Mouse (Mus musculus) forebrain, embryonic 11.5 days (tissue): ENCODE results near the gene Elovl3. TPM values are rescaled to one million over a fixed set of nuclear protein-coding genes. Genes with fewer than 3 reads are reported as not detected.

Experiments used
- ATAC-seq: fragments of 200-750 bp; cut with Nextera tagmentation; replicated peaks from 2 replicates; pipeline ENCODE4 v1.8.0; 2017; ENCODE audit warnings: moderate TSS enrichment; ENCODE audit not compliant: low FRiP score
- DNase-seq: peaks from one replicate; pipeline ENCODE4 v3.0.0-alpha.2; 2017; ENCODE audit warnings: low spot score
- H3K27ac ChIP-seq: fragments of 300-500 bp; sonication (generic); 2 replicates; pipeline ENCODE4 v1.5.1; 2014; ENCODE audit warnings: low read depth, low read length
- H3K27me3 ChIP-seq: fragments of 300-500 bp; sonication (generic); 2 replicates; pipeline ENCODE4 v1.6.1; 2014; ENCODE audit warnings: mild to moderate bottlenecking, low read length, mixed read lengths; ENCODE audit not compliant: control insufficient read depth, insufficient read depth
- H3K36me3 ChIP-seq: fragments of 300-500 bp; sonication (generic); 2 replicates; pipeline ENCODE4 v1.6.1; 2014; ENCODE audit warnings: mild to moderate bottlenecking, low read length, moderate library complexity, mixed read lengths; ENCODE audit not compliant: control insufficient read depth, insufficient read depth
- H3K4me1 ChIP-seq: fragments of 300-500 bp; sonication (generic); replicated peaks from 2 replicates; pipeline ENCODE4 v1.6.1; 2014; ENCODE audit warnings: low read length, mixed read lengths; ENCODE audit not compliant: control insufficient read depth, insufficient read depth
- H3K4me2 ChIP-seq: fragments of 300-500 bp; sonication (generic); 2 replicates; pipeline ENCODE4 v1.6.1; 2014; ENCODE audit warnings: low read depth, mild to moderate bottlenecking, low read length, moderate library complexity, mixed read lengths; ENCODE audit not compliant: severe bottlenecking
- H3K4me3 ChIP-seq: fragments of 300-500 bp; sonication (generic); 2 replicates; pipeline ENCODE4 v1.5.1; 2014; ENCODE audit warnings: low read depth, low read length
- H3K9ac ChIP-seq: fragments of 300-500 bp; sonication (generic); 2 replicates; pipeline ENCODE4 v1.6.1; 2014; ENCODE audit warnings: low read length
- H3K9me3 ChIP-seq: fragments of 300-500 bp; sonication (generic); 2 replicates; pipeline ENCODE4 v1.6.1; 2016; ENCODE audit warnings: low read length, mixed read lengths; ENCODE audit not compliant: control insufficient read depth
- WGBS: fragments of 180-500 bp; shearing (Covaris S2); extraction: QIAGEN DNeasy Blood & Tissue Kit; methylation state at CpG from one replicate; pipeline ENCODE4 v1.1.7; 2014; 5-methylcytosine and 5-hydroxymethylcytosine counted together
- polyA plus RNA-seq: library from polyadenylated mRNA; unstranded; fragments of >200 nt; fragmentation: Nextera tagmentation; extraction: Ambion mirVana; gene quantifications from 2 replicates; pipeline ENCODE4 v1.2.1, GENCODE M21; 2014

Elovl3 gene
- polyA plus RNA-seq, 1 experiment from 2014 or later = 0.13 TPM

GRCm38 (mm10) chr19:46169913-46170312, 38.2 kb downstream of the Elovl3 start:
- Histone ChIP-seq H3K9me3 (no peaks in the 10 kb centered on the region), H3K4me2 (no peak overlapping the region), H3K36me3 (no peaks in the 10 kb centered on the region; the same call in 1 of the 2 replicates), H3K9ac (no peak overlapping the region), H3K27me3 (no peaks in the 10 kb centered on the region), H3K4me1 (no peaks in the 10 kb centered on the region), H3K4me3 (no peak overlapping the region), H3K27ac (no peak overlapping the region)
- ATAC-seq (no peak), DNase-seq (no peak)
- 72% methylated on average over 1 of the region's 1 CpGs for WGBS

DNA sequence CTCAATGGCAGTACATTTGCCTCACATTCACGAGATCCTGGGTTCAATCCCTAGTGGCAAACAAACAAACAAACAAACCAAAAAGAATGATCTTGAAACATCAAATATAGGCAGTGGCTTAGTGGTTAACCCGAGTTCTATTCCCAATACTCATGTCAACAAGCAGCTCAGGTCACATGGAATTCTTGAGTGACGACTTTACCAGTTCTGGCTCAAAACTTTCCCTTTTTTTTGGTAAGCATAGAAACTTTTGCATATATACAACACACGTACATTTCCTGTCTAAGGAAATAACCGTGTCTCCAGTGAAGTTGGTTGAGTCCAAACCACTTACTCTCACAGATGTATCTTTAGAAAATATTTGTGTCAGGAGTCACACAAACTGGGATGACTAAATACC, 40.8 kb downstream of the Elovl3 start:
- no peaks in the 10 kb centered on the region for H3K9me3 ChIP-seq
- H3K27ac ChIP-seq = no peak overlapping the region
- DNase-seq = no peak
- no peak for ATAC-seq
- H3K9ac ChIP-seq = no peak overlapping the region
- no peak overlapping the region for H3K4me3 ChIP-seq
- 82% methylated on average over 5 of the region's 5 CpGs for WGBS
- H3K4me1 ChIP-seq = no peaks in the 10 kb centered on the region
- no peak overlapping the region for H3K4me2 ChIP-seq
- no peaks in the 10 kb centered on the region for H3K27me3 ChIP-seq
- no peaks in the 10 kb centered on the region for H3K36me3 ChIP-seq

GRCm38 (mm10) chr19:46175173-46175572, 43.5 kb downstream of the Elovl3 start:
- Histone ChIP-seq H3K9me3 (no peaks in the 10 kb centered on the region), H3K4me2 (no peak overlapping the region)

DNA sequence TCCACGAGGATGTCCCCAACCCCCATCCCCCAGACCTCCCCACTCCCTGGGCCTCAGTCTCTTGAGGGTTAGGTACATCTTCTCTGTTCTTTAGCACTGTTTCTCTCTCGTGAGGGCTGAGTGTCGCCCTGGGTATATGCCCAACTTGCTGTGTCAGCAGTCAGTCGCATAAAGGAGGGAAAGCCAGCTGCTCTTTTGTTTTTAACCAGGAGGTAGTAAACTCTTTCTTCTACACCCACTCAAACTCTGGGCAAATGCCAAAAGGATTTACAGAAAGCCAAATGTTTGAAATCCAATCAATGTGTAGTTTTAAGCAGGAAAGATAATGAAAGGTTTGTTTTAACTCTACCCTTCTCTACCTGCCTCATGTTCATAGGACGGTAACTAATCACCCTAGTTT, 45.3 kb downstream of the Elovl3 start:
- no peak overlapping the region for H3K4me3 ChIP-seq
- 64% methylated on average over 5 of the region's 5 CpGs for WGBS
- DNase-seq (no peak), ATAC-seq (no peak)
- no peak overlapping the region for H3K4me2 ChIP-seq
- H3K9me3 ChIP-seq = no peaks in the 10 kb centered on the region
- H3K36me3 ChIP-seq = no peaks in the 10 kb centered on the region
- H3K9ac ChIP-seq = no peak overlapping the region
- no peaks in the 10 kb centered on the region for H3K4me1 ChIP-seq
- no peak overlapping the region for H3K27ac ChIP-seq
- H3K27me3 ChIP-seq = no peaks in the 10 kb centered on the region

More at GRCm38 (mm10) chr19:46175173-46175572, 43.5 kb downstream of the Elovl3 start:
- H3K4me3 ChIP-seq = no peak overlapping the region
- no peaks in the 10 kb centered on the region for H3K36me3 ChIP-seq
- H3K27me3 ChIP-seq = no peaks in the 10 kb centered on the region
- H3K4me1 ChIP-seq = no peaks in the 10 kb centered on the region
- ATAC-seq = no peak
- DNase-seq = no peak
- H3K9ac ChIP-seq = no peak overlapping the region
- H3K27ac ChIP-seq = no peak overlapping the region

DNA sequence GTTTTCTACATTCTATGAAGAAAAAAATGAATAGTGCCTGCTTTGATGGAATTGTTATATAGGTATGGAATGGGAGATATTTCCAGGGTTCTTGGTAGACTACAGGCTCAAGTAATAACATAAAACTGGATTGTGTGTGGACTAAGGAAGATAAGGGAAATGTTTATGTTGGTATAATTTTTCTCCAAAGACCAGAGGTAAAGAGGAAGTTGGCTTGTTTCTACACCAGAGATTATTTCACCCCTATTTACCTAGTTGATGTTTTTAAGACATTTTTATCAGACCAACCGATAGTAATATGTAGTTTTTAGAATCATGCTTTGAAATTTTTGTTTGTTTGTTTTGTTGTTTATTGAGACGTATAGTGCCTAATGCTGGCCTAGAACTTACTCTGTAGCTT, 48.6 kb downstream of the Elovl3 start:
- H3K36me3 ChIP-seq = no peaks in the 10 kb centered on the region
- ATAC-seq (no peak), DNase-seq (no peak)
- WGBS = 87% methylated on average over 2 of the region's 2 CpGs
- H3K4me1 ChIP-seq = no peaks in the 10 kb centered on the region
- no peaks in the 10 kb centered on the region for H3K27me3 ChIP-seq
- no peak overlapping the region for H3K4me3 ChIP-seq
- H3K27ac ChIP-seq = no peak overlapping the region
- H3K4me2 ChIP-seq = no peak overlapping the region
- no peaks in the 10 kb centered on the region for H3K9me3 ChIP-seq
- H3K9ac ChIP-seq = no peak overlapping the region

DNA sequence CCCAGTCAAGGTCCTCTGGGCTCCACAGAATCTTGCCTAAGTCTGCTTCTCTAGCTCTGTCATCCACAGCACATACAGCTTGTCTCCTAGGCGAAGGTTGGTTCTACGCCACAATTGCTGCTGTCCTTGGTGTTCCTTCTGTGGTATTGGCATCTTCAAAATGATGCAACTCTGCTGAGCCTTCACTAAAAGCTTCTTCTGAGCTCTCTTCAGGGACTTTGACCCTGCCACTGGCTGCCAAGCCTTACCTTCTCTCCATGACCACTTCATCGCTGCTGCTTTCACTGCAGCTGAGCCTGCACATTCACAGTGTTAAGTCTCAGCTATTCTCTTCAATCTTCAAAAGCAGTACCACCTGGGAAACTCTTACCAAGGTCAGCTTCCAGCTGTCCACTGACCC, 50.5 kb downstream of the Elovl3 start:
- no peak overlapping the region for H3K4me2 ChIP-seq

More for the DNA sequence above, 50.5 kb downstream of the Elovl3 start:
- ATAC-seq (no peak), DNase-seq (no peak)
- no peak overlapping the region for H3K4me3 ChIP-seq
- 93% methylated on average over 3 of the region's 3 CpGs for WGBS
- no peak overlapping the region for H3K27ac ChIP-seq
- no peaks in the 10 kb centered on the region for H3K27me3 ChIP-seq
- no peak overlapping the region for H3K9ac ChIP-seq
- H3K4me1 ChIP-seq = no peaks in the 10 kb centered on the region
- no peaks in the 10 kb centered on the region for H3K9me3 ChIP-seq
- no peaks in the 10 kb centered on the region for H3K36me3 ChIP-seq

Other genes with a start within 250 kb of the Elovl3 start
- gene Armh3, start 133.4 kb upstream of the Elovl3 start, polyA plus RNA-seq = 17.2 and 19.4 TPM in 2 replicates
- gene Hps6, start 128.4 kb upstream of the Elovl3 start, polyA plus RNA-seq = 2.5 and 3.7 TPM in 2 replicates
- gene Pprc1, start 87.0 kb upstream of the Elovl3 start, polyA plus RNA-seq = 60.7 and 61.3 TPM in 2 replicates
- 104 and 108 TPM in 2 replicates for gene Ldb1, start 86.7 kb upstream of the Elovl3 start, polyA plus RNA-seq
- 132 and 133 TPM in 2 replicates for gene Nolc1, start 56.0 kb upstream of the Elovl3 start, polyA plus RNA-seq
- gene Pitx3, start 16.4 kb downstream of the Elovl3 start, polyA plus RNA-seq = not detected in 2 replicates
- 49.0 and 51.4 TPM in 2 replicates for gene Gbf1, start 20.6 kb downstream of the Elovl3 start, polyA plus RNA-seq
- gene Nfkb2, start 172.4 kb downstream of the Elovl3 start, polyA plus RNA-seq = 4.1 and 4.2 TPM in 2 replicates
- 10.7 and 11.3 TPM in 2 replicates for gene Psd, start 195.3 kb downstream of the Elovl3 start, polyA plus RNA-seq
- gene Fbxl15, start 196.3 kb downstream of the Elovl3 start, polyA plus RNA-seq = 22.5 and 25.8 TPM in 2 replicates
- 217 and 242 TPM in 2 replicates for gene Cuedc2, start 206.8 kb downstream of the Elovl3 start, polyA plus RNA-seq
- 7.9 and 8.6 TPM in 2 replicates for gene Mfsd13a, start 209.2 kb downstream of the Elovl3 start, polyA plus RNA-seq
- 1.3 and 2.7 TPM in 2 replicates for gene 2310034G01Rik, start 218.4 kb downstream of the Elovl3 start, polyA plus RNA-seq